Mouse (Mus musculus) ZHBTc4 (cell line): ENCODE data around the gene Tdg.
"Not testable (repeated sequence)": the region's sequence is repeated elsewhere in the genome, so short reads cannot be mapped to it uniquely, and the experiment has no call there.

Experiments used
- DNase-seq: peaks from one replicate; pipeline ENCODE4 v3.0.0-alpha.2; 2011; ENCODE audit warnings: low read depth, low spot score

The Tdg gene

DNA sequence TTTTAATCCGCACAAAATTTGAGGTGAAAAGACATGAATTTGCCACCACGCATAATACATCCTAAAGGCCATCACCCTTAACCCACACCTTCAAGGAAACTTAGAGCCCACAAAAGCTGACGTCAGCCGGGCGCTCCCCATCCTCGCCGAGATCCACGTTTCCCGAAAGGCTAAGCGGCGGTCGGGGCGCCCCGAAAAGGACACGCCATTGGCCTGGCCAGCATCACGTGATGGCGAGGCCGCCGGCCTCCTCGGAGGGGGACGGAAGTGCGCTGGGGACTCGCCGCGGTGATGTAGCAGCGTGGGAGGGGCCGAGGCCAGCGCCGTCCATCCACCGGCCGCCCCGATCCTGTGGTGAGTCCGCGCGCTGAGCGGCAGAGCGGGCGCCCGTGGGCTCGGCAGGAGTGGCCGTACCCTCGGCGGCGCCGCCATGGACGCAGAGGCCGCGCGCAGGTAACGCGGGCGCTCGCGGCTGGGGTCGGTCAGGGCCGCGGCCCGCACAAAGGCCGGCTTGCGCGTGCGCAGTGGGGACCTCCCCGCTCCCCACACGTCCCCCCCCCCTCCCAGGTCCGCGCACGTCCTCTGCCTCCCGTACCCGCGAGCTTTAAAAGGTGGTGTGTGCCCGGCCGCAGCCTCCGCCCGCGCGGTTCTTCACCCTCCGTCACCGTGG is at the start of gene Tdg:
Gene Tdg (plus strand): TSS at position 243 of the 670 bp plus-strand sequence.
- DNase-seq = peak; percentile 89

GRCm38 (mm10) chr10:82589673-82590072 is 40.0 kb upstream of the Tdg start:
- peak; percentile 89 for DNase-seq

GRCm38 (mm10) chr10:82594421-82594820 is 35.2 kb upstream of the Tdg start:
- DNase-seq = peak; percentile 66

DNA sequence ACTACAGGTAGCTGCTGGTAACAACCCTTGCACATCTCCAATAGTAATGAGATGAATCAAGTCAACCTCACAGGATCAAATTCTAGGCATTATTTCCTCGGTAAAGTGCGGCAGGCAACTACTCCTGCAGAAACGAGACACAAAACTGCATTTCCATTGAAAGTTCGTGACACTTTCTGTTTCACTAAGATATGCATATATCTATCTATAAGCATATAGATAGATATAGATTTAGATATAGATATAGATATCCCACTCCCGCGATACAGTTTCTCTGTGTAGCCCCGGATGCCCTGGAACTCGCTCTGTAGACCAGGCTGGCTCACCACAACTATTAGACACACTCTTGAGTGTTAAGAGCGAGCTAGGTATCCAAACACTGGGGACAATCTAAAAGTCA is 7.4 kb upstream of the Tdg start:
- DNase-seq = no peak

DNA sequence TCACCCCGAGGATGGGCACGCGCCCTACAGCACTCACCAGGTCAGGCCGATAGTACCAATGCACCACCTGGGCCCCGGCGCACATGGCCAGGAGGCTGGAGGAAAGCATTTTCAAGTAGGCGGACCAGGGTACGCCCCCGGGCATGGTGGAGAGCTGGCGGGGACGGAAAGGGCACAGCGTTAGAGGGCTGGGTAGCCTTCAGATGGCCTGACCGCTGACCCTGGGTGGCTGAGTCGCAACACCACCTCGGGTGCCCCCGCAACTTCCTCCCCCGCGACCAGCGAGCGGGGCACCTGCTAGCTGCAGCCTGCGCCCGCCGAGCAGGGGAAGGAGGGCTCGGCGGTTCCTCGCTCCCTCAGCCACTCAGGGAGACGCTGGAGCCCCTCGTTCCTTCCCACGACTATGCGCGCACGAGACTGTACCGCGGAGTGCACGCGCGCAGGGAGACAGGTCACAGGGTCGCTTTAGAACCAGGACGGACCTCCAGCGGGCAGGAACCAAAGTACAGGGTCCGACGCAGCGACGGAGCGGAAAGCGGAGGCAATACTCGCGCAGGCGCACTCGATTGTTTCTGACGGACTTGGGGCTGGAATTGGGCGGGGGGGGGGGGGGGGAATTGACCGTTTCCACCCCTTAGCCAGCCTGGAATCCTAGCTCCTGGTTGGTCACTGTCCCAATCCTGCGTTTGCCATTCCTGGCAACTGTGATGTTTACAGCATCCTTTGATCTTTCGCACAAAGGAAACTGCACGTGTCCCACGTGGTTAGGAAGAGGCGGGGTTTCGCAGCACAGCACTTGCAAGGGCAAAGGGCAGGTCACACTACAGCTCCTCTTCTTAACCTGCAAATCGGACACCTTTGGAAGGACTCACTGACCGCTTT is 6.7 kb upstream of the Tdg start, which contains the start of gene 1190007I07Rik:
Gene 1190007I07Rik (minus strand): TSS at position 558 of the 882 bp plus-strand sequence.
- DNase-seq = peak; percentile 99

- DNase-seq = not testable (repeated sequence)
Observed at GRCm38 (mm10) chr10:82623553-82623932, 6.1 kb upstream of the Tdg start.

DNA sequence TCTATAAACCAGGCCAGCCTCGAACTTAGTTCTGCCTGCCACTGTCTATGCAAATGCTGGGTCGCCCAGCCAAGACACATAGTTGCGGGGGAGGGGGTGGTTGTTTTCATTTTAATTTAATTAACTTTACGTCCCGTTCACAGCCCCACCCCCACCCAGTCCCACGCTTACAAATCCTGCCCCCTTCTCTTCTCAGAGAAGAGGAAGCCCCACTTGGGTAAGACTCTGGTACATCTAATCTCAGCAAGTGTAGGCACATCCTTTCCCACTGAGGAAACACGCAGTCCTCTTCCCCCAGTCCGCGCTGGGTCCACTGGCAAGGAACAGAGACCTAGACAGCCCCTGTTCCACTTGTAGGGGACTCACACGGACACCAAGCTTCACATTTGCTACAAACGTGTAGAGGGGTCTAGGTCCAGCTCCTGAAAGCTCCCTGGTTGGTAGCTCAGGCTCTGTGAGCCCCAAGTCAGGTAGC is 480 bp upstream of the Tdg start:
- peak; percentile 59 for DNase-seq

DNA sequence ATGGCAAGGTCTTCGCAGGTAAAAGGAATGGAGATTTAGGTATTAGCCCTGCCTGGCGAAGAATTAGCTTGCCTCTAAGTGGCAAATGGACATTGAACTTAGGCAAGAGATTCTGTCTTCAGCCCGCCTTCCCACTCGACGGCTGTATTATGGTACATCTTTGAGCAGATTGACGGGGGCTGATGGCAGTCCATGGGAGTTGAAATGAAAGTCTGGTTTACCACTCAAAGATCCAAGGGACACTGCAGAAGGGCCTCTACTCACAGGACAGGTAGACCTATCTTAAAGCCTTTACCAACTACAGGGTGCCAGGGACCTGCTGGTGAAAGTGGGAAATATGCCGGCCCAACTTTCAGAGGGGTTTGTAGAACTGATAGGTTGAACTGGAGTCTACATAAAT is 869 bp downstream of the Tdg start:
- no peak for DNase-seq

GRCm38 (mm10) chr10:82631133-82631532 is 1.5 kb downstream of the Tdg start:
- no peak for DNase-seq

- no peak for DNase-seq
Observed at GRCm38 (mm10) chr10:82632496-82633280, 3.1 kb downstream of the Tdg start.

- DNase-seq = no peak
Observed at GRCm38 (mm10) chr10:82634348-82634747, 4.7 kb downstream of the Tdg start.

DNA sequence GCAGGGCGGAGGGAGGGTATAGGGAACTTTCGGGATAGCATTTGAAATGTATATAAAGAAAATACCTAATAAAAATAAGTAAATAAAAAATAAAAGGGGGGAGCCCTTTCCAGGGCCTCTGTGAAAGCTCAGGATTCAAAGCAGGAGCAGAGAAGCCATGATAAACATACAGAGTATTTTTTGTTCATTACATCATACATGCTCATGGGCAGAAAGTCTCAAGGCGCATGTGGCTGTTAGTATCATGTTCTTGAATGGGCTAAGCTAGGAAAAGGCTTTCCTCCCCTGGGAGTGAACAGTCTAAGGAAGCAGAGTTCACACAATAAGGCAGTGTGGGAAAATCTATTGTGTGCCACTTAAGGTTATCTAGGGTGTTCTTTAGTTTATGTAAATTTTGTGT is 6.7 kb downstream of the Tdg start:
- no peak for DNase-seq

GRCm38 (mm10) chr10:82639032-82639698 is 9.5 kb downstream of the Tdg start:
- DNase-seq = no peak

DNA sequence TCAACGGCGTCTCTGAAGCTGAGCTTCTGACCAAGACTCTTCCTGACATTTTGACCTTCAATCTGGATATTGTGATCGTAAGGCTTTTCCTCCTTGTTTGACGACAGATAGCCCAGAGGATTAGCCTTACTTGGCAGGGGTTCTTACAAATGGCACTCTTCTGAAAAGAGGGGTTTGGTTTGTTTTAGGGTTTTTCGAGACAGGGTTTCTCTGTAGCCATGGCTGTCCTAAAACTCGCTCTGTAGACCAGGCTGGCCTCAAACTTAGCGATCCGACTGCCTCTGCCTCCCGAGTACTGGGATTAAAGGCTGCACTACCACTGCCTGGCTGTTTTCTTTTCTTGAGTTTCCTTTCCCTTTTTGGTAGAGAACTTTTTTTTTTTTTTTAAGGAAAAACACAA is 11.9 kb downstream of the Tdg start:
- DNase-seq = no peak

DNA sequence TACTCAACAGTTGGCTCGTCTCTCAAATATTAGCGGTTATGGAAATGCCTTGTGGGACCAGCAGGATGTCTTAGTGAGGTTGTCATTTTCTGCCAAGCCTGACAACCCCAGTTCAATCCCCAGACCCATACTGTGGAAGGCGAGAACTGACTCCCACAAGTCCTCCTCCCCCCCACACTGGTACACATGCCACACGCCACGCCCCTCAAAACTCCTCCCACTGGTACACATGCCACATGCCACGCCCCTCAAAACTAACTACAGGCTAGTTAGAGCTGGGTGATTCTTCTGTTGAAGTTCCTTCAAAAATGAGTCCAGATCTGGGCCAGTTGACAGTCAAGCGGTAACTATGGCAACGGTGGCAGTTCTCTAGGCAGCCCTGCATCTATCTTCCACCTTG is 16.5 kb downstream of the Tdg start:
- DNase-seq = no peak

- no peak for DNase-seq
Observed at GRCm38 (mm10) chr10:82647205-82647811, 17.7 kb downstream of the Tdg start.

GRCm38 (mm10) chr10:82651221-82651620 is 21.6 kb downstream of the Tdg start:
- no peak for DNase-seq

DNA sequence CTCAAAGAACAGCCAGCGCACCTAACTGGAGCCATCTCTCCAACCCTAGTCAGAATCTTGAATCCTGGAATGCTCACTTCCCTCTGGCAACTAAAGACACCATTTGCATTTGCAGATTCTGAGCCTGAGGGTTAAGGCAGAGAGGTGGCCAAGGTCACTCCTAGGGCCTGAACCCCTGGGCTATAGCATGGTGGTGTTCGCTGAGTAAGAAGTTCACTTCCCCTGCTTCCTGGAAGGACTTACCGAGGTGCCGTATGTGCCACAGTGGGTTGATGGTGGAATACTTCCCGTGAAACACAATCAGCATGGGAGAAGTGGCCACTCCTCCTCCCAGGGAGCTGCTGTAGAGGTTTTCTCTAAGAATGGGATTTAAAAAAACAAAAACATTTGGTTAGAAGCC is 23.0 kb downstream of the Tdg start:
- peak; percentile 84 for DNase-seq

- DNase-seq = no peak
Observed at GRCm38 (mm10) chr10:82654581-82654980, 25.0 kb downstream of the Tdg start.

DNA sequence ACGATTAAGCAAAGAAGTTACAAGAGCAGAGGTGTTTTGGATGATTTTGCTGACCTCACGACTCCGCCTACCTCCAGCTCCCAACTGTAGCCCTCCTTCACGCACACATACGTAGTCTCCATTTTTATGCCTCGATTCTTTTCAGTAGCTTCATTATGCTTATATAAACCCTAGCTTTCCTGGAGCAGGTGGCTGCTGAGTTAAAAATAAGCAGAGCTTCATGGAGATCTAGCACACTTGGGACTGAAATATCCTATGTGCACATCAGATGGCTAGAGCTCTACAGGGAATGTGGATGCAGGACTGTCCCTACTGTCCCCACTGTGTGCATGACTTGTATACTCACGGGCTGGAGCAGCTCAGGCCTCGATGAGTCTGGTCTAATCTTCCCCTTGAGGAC is 32.2 kb downstream of the Tdg start:
- DNase-seq = no peak
